Mouse (Mus musculus): ENCODE results near the gene Palld. TPM values are rescaled to one million over a fixed set of nuclear protein-coding genes. Genes with fewer than 3 reads are reported as not detected.

The Palld gene
- polyA plus RNA-seq, 1 experiment, result 47.5 TPM

DNA sequence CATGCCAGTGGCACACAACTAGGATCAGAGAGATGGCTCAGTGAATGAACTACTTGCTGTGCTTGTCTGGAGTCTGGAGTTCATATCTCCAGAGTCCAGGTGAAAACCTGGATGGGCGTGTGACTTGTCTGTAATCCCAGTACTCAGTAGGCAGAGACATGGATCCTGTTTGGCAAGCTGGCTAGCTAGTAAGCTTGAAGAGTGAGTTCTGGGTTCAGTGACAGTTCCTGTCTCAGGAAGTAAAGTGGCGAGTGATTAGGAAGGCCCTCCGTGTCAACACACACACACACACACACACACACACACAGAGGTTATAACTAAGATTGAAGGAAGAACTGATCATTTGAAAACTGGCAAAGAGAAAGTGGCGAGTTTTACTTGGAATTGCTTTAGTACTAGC lies 264.8 kb downstream of the Palld start:
- 80% methylated on average over 4 of the region's 4 CpGs for WGBS
- no peak for TF ChIP-seq POLR2A (IDR thresholded peaks at IDR 0.05; ENCODE audit: low read depth, low read length)
- no peak for TF ChIP-seq CTCF (conservative IDR thresholded peaks at IDR 0.05; ENCODE audit: insufficient read depth, insufficient read length, low read depth, low read length)
- H3K27ac ChIP-seq (ENCODE audit: insufficient read depth, low read depth, low read length), result no peak overlapping the region
- no peaks in the 10 kb centered on the region for H3K27me3 ChIP-seq (replicated peaks; ENCODE audit: control insufficient read depth, insufficient read depth, low read length)
- DNase-seq, result no peak
- 0 out of 2 replicates have a peak, but pooled peaks cover 2% of the 10 kb centered on the region for H3K4me1 ChIP-seq (ENCODE audit: control insufficient read depth, insufficient read depth, low read length)
- no peaks in the 10 kb centered on the region for H3K36me3 ChIP-seq (ENCODE audit: control insufficient read depth, insufficient read depth, low read length)
- H3K4me3 ChIP-seq (ENCODE audit: insufficient read depth, low read depth, low read length), result no peak overlapping the region

DNA sequence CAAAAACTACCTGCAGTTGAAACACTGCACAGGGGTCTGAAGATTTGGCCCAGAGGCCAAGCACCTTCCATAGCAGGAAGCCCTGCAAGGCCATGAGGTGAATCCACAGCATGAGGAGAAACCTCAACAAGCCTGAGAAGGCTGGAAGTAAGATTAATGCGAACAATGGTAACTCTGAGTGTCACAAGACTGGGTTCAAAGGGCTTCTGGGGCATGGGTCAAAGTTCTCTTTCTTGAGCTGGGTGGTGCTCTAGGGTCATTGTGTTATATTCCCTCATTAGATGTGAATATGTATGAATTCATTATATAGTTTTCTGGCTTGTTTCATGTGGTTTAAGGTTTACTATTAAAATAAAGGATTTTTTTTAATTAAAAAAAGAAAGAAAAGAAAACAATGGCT lies 267.7 kb downstream of the Palld start:
- no peak for TF ChIP-seq CTCF (conservative IDR thresholded peaks at IDR 0.05; ENCODE audit: insufficient read depth, insufficient read length, low read depth, low read length)
- TF ChIP-seq POLR2A (IDR thresholded peaks at IDR 0.05; ENCODE audit: low read depth, low read length), result no peak
- no peak overlapping the region for H3K27ac ChIP-seq (ENCODE audit: insufficient read depth, low read depth, low read length)
- H3K27me3 ChIP-seq (replicated peaks; ENCODE audit: control insufficient read depth, insufficient read depth, low read length), result no peaks in the 10 kb centered on the region
- no peaks in the 10 kb centered on the region for H3K36me3 ChIP-seq (ENCODE audit: control insufficient read depth, insufficient read depth, low read length)
- H3K4me1 ChIP-seq (ENCODE audit: control insufficient read depth, insufficient read depth, low read length), result no peaks in the 10 kb centered on the region
- WGBS, result 51% methylated on average over 1 of the region's 1 CpGs
- no peak overlapping the region for H3K4me3 ChIP-seq (ENCODE audit: insufficient read depth, low read depth, low read length)
- peak; percentile 64 for DNase-seq

DNA sequence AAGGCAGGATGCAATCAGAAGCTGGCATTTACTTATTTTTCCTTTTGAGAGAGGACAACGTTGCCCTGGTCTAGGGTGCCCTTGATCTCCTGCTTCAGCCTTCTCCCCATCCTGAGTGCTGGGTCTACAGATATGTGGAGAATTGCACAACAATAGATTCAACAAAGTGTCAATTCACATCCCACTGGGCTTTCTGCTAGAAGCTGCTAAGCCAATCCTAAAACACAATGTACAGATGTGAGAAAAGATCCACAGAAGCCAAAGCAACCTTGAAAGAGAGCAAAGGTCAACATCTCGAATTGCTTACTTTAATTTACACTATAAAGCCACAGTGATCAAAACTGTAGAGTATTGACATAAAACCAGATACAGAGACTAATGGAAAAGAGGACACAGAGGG lies 270.2 kb downstream of the Palld start:
- Histone ChIP-seq H3K4me1 (ENCODE audit: control insufficient read depth, insufficient read depth, low read length) (no peaks in the 10 kb centered on the region), H3K4me3 (ENCODE audit: insufficient read depth, low read depth, low read length) (no peak overlapping the region), H3K36me3 (ENCODE audit: control insufficient read depth, insufficient read depth, low read length) (no peaks in the 10 kb centered on the region), H3K27ac (ENCODE audit: insufficient read depth, low read depth, low read length) (no peak overlapping the region), H3K27me3 (replicated peaks; ENCODE audit: control insufficient read depth, insufficient read depth, low read length) (no peaks in the 10 kb centered on the region)
- 76% methylated on average over 2 of the region's 2 CpGs for WGBS
- no peak for DNase-seq
- TF ChIP-seq POLR2A (IDR thresholded peaks at IDR 0.05; ENCODE audit: low read depth, low read length) (no peak), CTCF (conservative IDR thresholded peaks at IDR 0.05; ENCODE audit: insufficient read depth, insufficient read length, low read depth, low read length) (no peak)

DNA sequence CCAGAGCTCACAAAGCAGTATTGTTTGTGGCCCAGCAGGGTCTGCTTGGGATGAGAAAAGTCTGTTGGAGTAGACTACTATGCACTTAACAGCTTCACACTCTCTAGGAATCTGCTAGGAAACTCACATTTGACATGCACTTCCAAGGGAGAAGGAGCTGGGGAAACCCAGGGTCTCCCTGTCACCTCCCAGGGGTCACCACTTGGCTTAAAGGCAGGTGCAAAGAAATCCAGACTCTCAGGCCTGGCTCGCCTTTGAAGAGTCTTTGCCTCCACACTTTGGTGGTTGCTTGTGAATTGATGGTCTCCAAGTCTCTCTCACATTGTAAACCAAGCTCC lies 272.9 kb downstream of the Palld start:
- Histone ChIP-seq H3K27ac (ENCODE audit: insufficient read depth, low read depth, low read length) (no peak overlapping the region), H3K27me3 (replicated peaks; ENCODE audit: control insufficient read depth, insufficient read depth, low read length) (no peaks in the 10 kb centered on the region), H3K4me1 (ENCODE audit: control insufficient read depth, insufficient read depth, low read length) (peaks cover 15% of the 10 kb centered on the region), H3K36me3 (ENCODE audit: control insufficient read depth, insufficient read depth, low read length) (no peaks in the 10 kb centered on the region), H3K4me3 (ENCODE audit: insufficient read depth, low read depth, low read length) (no peak overlapping the region)
- WGBS, result 96% methylated on average over 1 of the region's 1 CpGs
- no peak for DNase-seq
- TF ChIP-seq CTCF (conservative IDR thresholded peaks at IDR 0.05; ENCODE audit: insufficient read depth, insufficient read length, low read depth, low read length) (no peak), POLR2A (IDR thresholded peaks at IDR 0.05; ENCODE audit: low read depth, low read length) (no peak)

DNA sequence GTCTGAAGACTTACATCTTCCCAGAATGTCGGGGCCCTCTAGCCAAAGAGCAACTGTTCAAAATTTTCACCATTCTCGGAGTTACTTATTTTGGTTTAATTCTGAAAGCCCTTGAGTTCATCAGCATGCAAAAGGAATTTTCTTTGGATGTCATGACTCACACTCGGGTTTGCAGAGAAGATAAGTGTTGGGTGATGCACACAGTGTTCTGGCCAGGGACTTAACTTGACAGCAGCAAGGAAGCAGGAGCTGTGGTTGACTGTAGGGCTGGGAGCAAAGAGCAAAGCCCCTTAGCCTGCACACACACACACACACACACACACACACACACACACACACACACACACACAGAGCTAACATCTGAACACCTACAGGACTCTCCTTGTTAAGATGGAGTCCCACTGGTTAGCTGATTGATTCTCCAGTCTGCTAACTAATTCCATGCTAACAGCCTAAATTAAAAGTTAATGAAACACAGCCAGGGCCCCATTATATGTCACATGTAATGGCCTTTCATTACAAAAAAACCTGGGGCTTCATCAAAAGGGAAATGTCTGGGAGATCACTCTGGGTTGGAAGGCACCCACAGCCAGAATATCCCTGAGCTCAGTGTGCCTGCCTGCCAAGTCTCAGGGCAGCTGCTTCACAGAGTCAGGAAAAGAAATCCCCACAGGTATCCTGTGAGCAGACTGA lies 273.4 kb downstream of the Palld start:
- Histone ChIP-seq H3K27me3 (replicated peaks; ENCODE audit: control insufficient read depth, insufficient read depth, low read length) (no peaks in the 10 kb centered on the region), H3K4me3 (ENCODE audit: insufficient read depth, low read depth, low read length) (no peak overlapping the region), H3K36me3 (ENCODE audit: control insufficient read depth, insufficient read depth, low read length) (no peaks in the 10 kb centered on the region), H3K4me1 (ENCODE audit: control insufficient read depth, insufficient read depth, low read length) (peaks cover 15% of the 10 kb centered on the region), H3K27ac (ENCODE audit: insufficient read depth, low read depth, low read length) (no peak overlapping the region)
- 80% methylated on average over 3 of the region's 3 CpGs for WGBS
- TF ChIP-seq POLR2A (IDR thresholded peaks at IDR 0.05; ENCODE audit: low read depth, low read length) (no peak), CTCF (conservative IDR thresholded peaks at IDR 0.05; ENCODE audit: insufficient read depth, insufficient read length, low read depth, low read length) (no peak)
- DNase-seq, result no peak

DNA sequence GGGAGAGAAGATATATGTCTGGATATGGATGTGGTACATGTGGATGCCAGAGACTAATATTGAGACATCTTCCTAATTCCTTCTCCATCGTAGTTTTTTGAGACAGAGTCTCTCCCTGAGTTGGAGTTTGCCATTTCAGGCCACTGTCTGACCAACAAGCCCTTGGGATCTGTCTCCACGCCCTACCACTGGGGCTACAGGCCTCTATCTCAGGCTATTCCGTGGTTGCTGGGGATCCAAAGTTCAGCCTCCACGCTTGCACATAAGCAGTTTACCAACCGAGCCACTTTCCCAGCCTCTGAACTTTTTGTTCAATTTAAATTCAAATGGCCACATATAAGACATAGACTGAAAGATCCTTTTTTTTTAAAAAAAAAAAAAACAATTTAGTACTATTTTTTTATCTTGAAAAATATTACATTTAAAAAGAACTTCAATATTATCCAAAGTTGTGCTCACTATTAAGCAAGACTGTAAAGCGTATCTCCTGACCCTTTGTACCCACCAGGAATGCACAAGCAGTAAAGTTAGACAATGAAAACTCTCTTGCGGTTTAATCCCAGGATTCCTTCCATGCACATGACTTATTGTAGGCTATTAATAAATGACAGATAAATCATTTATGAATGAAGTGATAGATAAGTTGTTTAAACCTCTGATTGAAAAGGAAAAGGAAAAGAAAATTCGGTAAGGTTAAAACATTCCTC lies 276.1 kb downstream of the Palld start:
- peak; percentile 32 for DNase-seq
- 65% methylated on average over 8 of the region's 8 CpGs for WGBS
- Histone ChIP-seq H3K27me3 (replicated peaks; ENCODE audit: control insufficient read depth, insufficient read depth, low read length) (no peaks in the 10 kb centered on the region), H3K4me1 (ENCODE audit: control insufficient read depth, insufficient read depth, low read length) (peaks cover 15% of the 10 kb centered on the region), H3K27ac (ENCODE audit: insufficient read depth, low read depth, low read length) (no peak overlapping the region), H3K36me3 (ENCODE audit: control insufficient read depth, insufficient read depth, low read length) (no peaks in the 10 kb centered on the region), H3K4me3 (ENCODE audit: insufficient read depth, low read depth, low read length) (no peak overlapping the region)
- no peak for TF ChIP-seq CTCF (conservative IDR thresholded peaks at IDR 0.05; ENCODE audit: insufficient read depth, insufficient read length, low read depth, low read length)
- TF ChIP-seq POLR2A (IDR thresholded peaks at IDR 0.05; ENCODE audit: low read depth, low read length), result no peak

DNA sequence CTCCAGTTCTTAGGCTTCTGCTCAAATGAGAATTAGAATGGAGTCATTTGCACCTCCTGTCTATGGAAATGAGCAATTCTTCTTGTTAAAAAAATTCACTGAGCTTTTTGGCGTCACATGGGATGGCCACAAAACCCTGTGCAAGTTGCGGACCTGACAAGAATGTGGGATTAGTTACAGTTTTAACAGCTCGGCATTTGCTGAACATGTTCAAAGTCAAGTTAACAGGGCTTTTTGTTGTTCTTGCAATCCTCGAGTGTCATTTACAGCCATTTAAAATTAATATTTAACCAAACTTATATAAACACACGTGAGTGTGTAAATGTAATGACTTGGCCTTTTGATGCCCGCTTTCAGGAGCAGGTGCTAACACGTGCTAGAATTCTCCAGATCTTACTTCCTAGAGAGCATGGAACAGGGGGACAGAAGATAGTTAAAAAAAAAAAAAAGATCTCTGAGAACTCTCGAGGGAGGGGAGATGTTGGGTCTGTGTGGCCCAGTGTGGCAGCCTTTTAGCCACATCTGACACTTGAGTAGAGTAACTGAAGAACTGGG lies 276.8 kb downstream of the Palld start:
- no peaks in the 10 kb centered on the region for H3K36me3 ChIP-seq (ENCODE audit: control insufficient read depth, insufficient read depth, low read length)
- 41% methylated on average over 8 of the region's 8 CpGs for WGBS
- H3K4me3 ChIP-seq (ENCODE audit: insufficient read depth, low read depth, low read length), result no peak overlapping the region
- H3K4me1 ChIP-seq (ENCODE audit: control insufficient read depth, insufficient read depth, low read length), result peaks cover 15% of the 10 kb centered on the region
- peak; percentile 70 for DNase-seq
- no peaks in the 10 kb centered on the region for H3K27me3 ChIP-seq (replicated peaks; ENCODE audit: control insufficient read depth, insufficient read depth, low read length)
- TF ChIP-seq POLR2A (IDR thresholded peaks at IDR 0.05; ENCODE audit: low read depth, low read length) (no peak), CTCF (conservative IDR thresholded peaks at IDR 0.05; ENCODE audit: insufficient read depth, insufficient read length, low read depth, low read length) (no peak)
- H3K27ac ChIP-seq (ENCODE audit: insufficient read depth, low read depth, low read length), result no peak overlapping the region

All from kidney, adult 2 months (tissue).